Mouse (Mus musculus): ENCODE measurements around the gene Gata5. TPM values are rescaled to one million over a fixed set of nuclear protein-coding genes. Genes with fewer than 3 reads are reported as not detected.
A peak's percentile ranks its signal among the peaks of the same experiment; 100 is the strongest.

Gata5 gene
- polyA plus RNA-seq, 1 experiment from 2014 or later: 5.4 TPM

- Histone ChIP-seq H3K27ac (ENCODE audit: low read length) (no peak overlapping the region), H3K4me1 (ENCODE audit: control insufficient read depth, insufficient read depth, low read length) (0 out of 2 replicates have a peak, but pooled peaks cover 3% of the 10 kb centered on the region), H3K4me2 (replicated peaks; ENCODE audit: low read depth, low read length) (no peak overlapping the region), H3K4me3 (ENCODE audit: low read depth, low read length) (no peak overlapping the region), H3K9ac (replicated peaks; ENCODE audit: low read depth, low read length) (no peak overlapping the region), H3K27me3 (ENCODE audit: control insufficient read depth, insufficient read depth, low read length) (no peaks in the 10 kb centered on the region), H3K9me3 (ENCODE audit: control insufficient read depth, low read depth, low read length) (no peaks in the 10 kb centered on the region), H3K36me3 (ENCODE audit: control insufficient read depth, insufficient read depth, low read length) (no peaks in the 10 kb centered on the region)
- ATAC-seq (ENCODE audit: insufficient number of reproducible peaks, insufficient read depth, low FRiP score, low read depth): no peak
- WGBS: 70% methylated on average over 2 of the region's 2 CpGs
Measured at GRCm38 (mm10) chr2:180306009-180306408, 28.5 kb downstream of the Gata5 start.

DNA sequence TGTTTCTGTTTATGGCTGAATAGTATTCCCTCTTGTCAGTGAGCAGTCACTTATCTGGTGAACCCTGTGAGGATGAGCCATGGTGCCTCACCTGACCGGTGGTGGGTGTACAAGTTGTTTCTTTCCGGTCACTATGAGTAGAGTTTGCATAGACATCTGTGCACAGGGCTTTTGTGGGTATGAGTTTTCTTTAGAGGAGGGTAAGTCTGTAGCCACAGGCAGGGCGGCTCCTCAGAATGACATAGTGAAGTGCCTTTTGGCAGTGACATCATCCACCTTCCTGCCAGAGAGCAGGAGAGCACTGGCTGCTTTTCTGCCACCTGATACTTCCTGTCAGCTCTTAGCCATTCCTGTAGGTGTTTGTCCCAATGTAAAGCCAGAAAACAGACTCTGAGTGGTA, 29.0 kb downstream of the Gata5 start:
- H3K36me3 ChIP-seq (ENCODE audit: control insufficient read depth, insufficient read depth, low read length): no peaks in the 10 kb centered on the region
- H3K27ac ChIP-seq (ENCODE audit: low read length): no peak overlapping the region
- H3K4me1 ChIP-seq (ENCODE audit: control insufficient read depth, insufficient read depth, low read length): 0 out of 2 replicates have a peak, but pooled peaks cover 3% of the 10 kb centered on the region
- no peak overlapping the region for H3K9ac ChIP-seq (replicated peaks; ENCODE audit: low read depth, low read length)
- no peak for ATAC-seq (ENCODE audit: insufficient number of reproducible peaks, insufficient read depth, low FRiP score, low read depth)
- WGBS: 80% methylated on average over 3 of the region's 3 CpGs
- H3K4me2 ChIP-seq (replicated peaks; ENCODE audit: low read depth, low read length): no peak overlapping the region
- no peaks in the 10 kb centered on the region for H3K27me3 ChIP-seq (ENCODE audit: control insufficient read depth, insufficient read depth, low read length)
- no peak overlapping the region for H3K4me3 ChIP-seq (ENCODE audit: low read depth, low read length)
- no peaks in the 10 kb centered on the region for H3K9me3 ChIP-seq (ENCODE audit: control insufficient read depth, low read depth, low read length)

DNA sequence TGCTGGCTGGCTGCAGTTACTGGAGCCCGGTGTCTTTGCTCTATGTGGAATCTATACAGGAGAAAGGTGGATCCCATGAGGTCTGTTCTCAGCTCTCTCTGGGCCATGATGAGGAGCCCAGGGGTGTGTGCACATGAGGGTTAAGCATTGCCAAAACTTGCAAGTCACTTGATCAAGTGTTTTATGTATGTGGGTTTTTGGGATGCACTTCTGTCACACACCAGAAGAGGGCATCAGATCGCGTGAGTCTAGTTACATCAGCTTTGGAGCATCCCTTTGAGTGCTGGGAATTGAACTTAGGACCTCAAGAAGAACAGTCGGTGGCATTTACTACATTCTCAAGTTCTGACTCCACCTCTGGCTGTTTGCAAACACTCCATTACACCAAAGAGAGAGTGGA, 29.9 kb downstream of the Gata5 start:
- Histone ChIP-seq H3K9me3 (ENCODE audit: control insufficient read depth, low read depth, low read length) (no peaks in the 10 kb centered on the region), H3K27ac (ENCODE audit: low read length) (no peak overlapping the region), H3K36me3 (ENCODE audit: control insufficient read depth, insufficient read depth, low read length) (no peaks in the 10 kb centered on the region), H3K9ac (replicated peaks; ENCODE audit: low read depth, low read length) (no peak overlapping the region), H3K27me3 (ENCODE audit: control insufficient read depth, insufficient read depth, low read length) (no peaks in the 10 kb centered on the region), H3K4me2 (replicated peaks; ENCODE audit: low read depth, low read length) (no peak overlapping the region), H3K4me1 (ENCODE audit: control insufficient read depth, insufficient read depth, low read length) (0 out of 2 replicates have a peak, but pooled peaks cover 3% of the 10 kb centered on the region), H3K4me3 (ENCODE audit: low read depth, low read length) (no peak overlapping the region)
- WGBS: 58% methylated on average over 4 of the region's 4 CpGs
- ATAC-seq (ENCODE audit: insufficient number of reproducible peaks, insufficient read depth, low FRiP score, low read depth): no peak

DNA sequence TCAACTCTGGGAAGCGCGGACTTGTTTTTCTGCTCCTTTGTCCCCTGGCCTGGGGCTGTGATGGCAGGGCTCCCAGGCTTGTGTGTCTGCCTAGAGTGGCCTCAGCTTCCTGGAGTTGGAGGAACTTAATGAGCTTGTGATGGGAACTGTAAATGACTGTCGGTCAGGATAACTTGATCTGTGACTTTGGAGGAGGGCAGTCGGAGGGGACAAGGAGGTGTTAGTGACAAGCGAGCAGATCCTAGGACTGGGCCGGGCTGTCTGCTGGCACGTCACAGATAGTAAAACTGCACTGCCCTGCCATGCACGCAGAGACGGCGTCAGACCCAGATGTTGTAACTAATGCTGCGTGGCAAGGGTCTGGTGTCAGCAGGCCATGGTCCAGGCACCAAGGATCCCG, 31.0 kb downstream of the Gata5 start:
- no peak for ATAC-seq (ENCODE audit: insufficient number of reproducible peaks, insufficient read depth, low FRiP score, low read depth)
- H3K27ac ChIP-seq (ENCODE audit: low read length): no peak overlapping the region
- H3K4me1 ChIP-seq (ENCODE audit: control insufficient read depth, insufficient read depth, low read length): 0 out of 2 replicates have a peak, but pooled peaks cover 3% of the 10 kb centered on the region
- H3K36me3 ChIP-seq (ENCODE audit: control insufficient read depth, insufficient read depth, low read length): no peaks in the 10 kb centered on the region
- no peak overlapping the region for H3K4me2 ChIP-seq (replicated peaks; ENCODE audit: low read depth, low read length)
- H3K4me3 ChIP-seq (ENCODE audit: low read depth, low read length): no peak overlapping the region
- H3K9ac ChIP-seq (replicated peaks; ENCODE audit: low read depth, low read length): no peak overlapping the region
- no peaks in the 10 kb centered on the region for H3K27me3 ChIP-seq (ENCODE audit: control insufficient read depth, insufficient read depth, low read length)
- H3K9me3 ChIP-seq (ENCODE audit: control insufficient read depth, low read depth, low read length): no peaks in the 10 kb centered on the region
- WGBS: 75% methylated on average over 12 of the region's 12 CpGs

DNA sequence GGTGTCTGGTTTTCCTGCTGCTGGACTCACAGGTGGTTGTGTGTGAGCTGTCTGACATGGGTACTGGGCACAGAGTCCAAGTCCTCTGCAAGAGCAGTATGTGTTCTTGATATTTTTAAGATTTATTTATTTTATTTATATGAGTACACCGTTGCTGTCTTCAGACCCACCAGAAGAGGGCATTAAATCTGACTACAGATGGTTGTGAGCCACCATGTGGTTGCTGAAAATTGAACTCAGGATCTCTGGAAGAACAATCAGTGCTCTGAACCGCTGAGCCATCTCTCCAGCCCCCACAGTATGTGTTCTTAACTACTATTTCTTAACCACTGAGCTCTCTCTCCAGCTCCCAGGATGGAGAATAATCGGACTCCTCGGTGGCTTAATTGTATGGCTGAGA, 32.3 kb downstream of the Gata5 start:
- no peaks in the 10 kb centered on the region for H3K27me3 ChIP-seq (ENCODE audit: control insufficient read depth, insufficient read depth, low read length)
- H3K4me3 ChIP-seq (ENCODE audit: low read depth, low read length): no peak overlapping the region
- H3K36me3 ChIP-seq (ENCODE audit: control insufficient read depth, insufficient read depth, low read length): no peaks in the 10 kb centered on the region
- H3K9ac ChIP-seq (replicated peaks; ENCODE audit: low read depth, low read length): no peak overlapping the region
- no peak overlapping the region for H3K4me2 ChIP-seq (replicated peaks; ENCODE audit: low read depth, low read length)
- no peak overlapping the region for H3K27ac ChIP-seq (ENCODE audit: low read length)
- H3K9me3 ChIP-seq (ENCODE audit: control insufficient read depth, low read depth, low read length): no peaks in the 10 kb centered on the region
- 0 out of 2 replicates have a peak, but pooled peaks cover 3% of the 10 kb centered on the region for H3K4me1 ChIP-seq (ENCODE audit: control insufficient read depth, insufficient read depth, low read length)
- WGBS: 88% methylated on average over 4 of the region's 4 CpGs
- no peak for ATAC-seq (ENCODE audit: insufficient number of reproducible peaks, insufficient read depth, low FRiP score, low read depth)

DNA sequence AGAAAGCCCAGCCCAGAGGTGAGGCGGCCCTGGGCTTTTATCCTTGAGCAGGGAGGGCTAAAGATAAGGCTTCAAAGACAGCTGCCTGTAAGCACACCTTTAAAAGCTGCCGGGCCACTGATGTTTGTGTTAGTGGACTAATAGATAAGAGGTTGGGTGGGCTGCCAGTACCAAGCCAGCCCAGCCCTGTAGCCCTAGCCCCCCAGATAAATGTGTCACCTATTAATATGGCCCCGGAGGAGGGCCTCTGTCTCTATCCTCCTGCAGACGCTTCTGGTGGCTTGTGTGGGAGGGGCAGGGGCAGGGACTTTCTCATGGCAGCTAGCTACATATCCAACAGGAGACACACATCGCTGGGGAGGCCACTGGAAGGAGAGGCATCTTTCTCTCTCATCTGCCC, 33.7 kb downstream of the Gata5 start:
- Histone ChIP-seq H3K9me3 (ENCODE audit: control insufficient read depth, low read depth, low read length) (no peaks in the 10 kb centered on the region), H3K4me2 (replicated peaks; ENCODE audit: low read depth, low read length) (no peak overlapping the region), H3K4me3 (ENCODE audit: low read depth, low read length) (no peak overlapping the region), H3K36me3 (ENCODE audit: control insufficient read depth, insufficient read depth, low read length) (no peaks in the 10 kb centered on the region), H3K27ac (ENCODE audit: low read length) (no peak overlapping the region), H3K4me1 (ENCODE audit: control insufficient read depth, insufficient read depth, low read length) (no peaks in the 10 kb centered on the region), H3K9ac (replicated peaks; ENCODE audit: low read depth, low read length) (no peak overlapping the region), H3K27me3 (ENCODE audit: control insufficient read depth, insufficient read depth, low read length) (no peaks in the 10 kb centered on the region)
- WGBS: 24% methylated on average over 5 of the region's 5 CpGs
- peak; percentile 86 for ATAC-seq (ENCODE audit: insufficient number of reproducible peaks, insufficient read depth, low FRiP score, low read depth)

DNA sequence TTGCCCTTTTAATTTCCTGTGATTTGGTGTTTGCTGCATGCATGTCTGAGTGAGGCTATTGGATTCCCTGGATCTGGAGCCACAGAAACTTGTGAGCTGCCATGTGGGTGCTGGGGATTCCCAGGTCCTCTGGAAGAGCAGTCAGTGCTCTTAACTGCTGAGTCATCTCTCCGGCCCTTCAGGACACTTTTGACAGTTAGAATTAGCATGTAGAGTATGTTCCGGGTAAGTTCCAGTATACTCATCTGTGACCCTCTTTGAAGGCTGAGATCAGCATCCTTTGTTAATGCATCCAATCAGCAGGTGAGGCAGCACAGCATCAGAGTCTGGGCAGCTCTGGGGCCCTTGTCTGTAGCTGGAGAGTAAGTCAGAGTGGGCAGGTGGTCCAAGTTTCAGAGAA, 34.2 kb downstream of the Gata5 start:
- Histone ChIP-seq H3K4me3 (ENCODE audit: low read depth, low read length) (no peak overlapping the region), H3K36me3 (ENCODE audit: control insufficient read depth, insufficient read depth, low read length) (no peaks in the 10 kb centered on the region), H3K27ac (ENCODE audit: low read length) (no peak overlapping the region; the same call in 1 of the 2 replicates), H3K9ac (replicated peaks; ENCODE audit: low read depth, low read length) (no peak overlapping the region), H3K27me3 (ENCODE audit: control insufficient read depth, insufficient read depth, low read length) (no peaks in the 10 kb centered on the region), H3K4me1 (ENCODE audit: control insufficient read depth, insufficient read depth, low read length) (no peaks in the 10 kb centered on the region), H3K9me3 (ENCODE audit: control insufficient read depth, low read depth, low read length) (no peaks in the 10 kb centered on the region), H3K4me2 (replicated peaks; ENCODE audit: low read depth, low read length) (no peak overlapping the region)
- ATAC-seq (ENCODE audit: insufficient number of reproducible peaks, insufficient read depth, low FRiP score, low read depth): 0 out of 2 replicates have a peak, but pooled peaks have one; percentile 8
- 33% methylated on average over 2 of the region's 2 CpGs for WGBS

- no peaks in the 10 kb centered on the region for H3K36me3 ChIP-seq (ENCODE audit: control insufficient read depth, insufficient read depth, low read length)
- H3K27ac ChIP-seq (ENCODE audit: low read length): no peak overlapping the region
- H3K9ac ChIP-seq (replicated peaks; ENCODE audit: low read depth, low read length): no peak overlapping the region
- H3K9me3 ChIP-seq (ENCODE audit: control insufficient read depth, low read depth, low read length): no peaks in the 10 kb centered on the region
- ATAC-seq (ENCODE audit: insufficient number of reproducible peaks, insufficient read depth, low FRiP score, low read depth): no peak
- no peak overlapping the region for H3K4me3 ChIP-seq (ENCODE audit: low read depth, low read length)
- H3K4me1 ChIP-seq (ENCODE audit: control insufficient read depth, insufficient read depth, low read length): peaks cover 10% of the 10 kb centered on the region; the same call in 1 of the 2 replicates
- no peak overlapping the region for H3K4me2 ChIP-seq (replicated peaks; ENCODE audit: low read depth, low read length)
- no peaks in the 10 kb centered on the region for H3K27me3 ChIP-seq (ENCODE audit: control insufficient read depth, insufficient read depth, low read length)
- WGBS: 67% methylated on average over 8 of the region's 8 CpGs
Measured at GRCm38 (mm10) chr2:180292906-180293305, 41.6 kb downstream of the Gata5 start.

GRCm38 (mm10) chr2:180292026-180292425, 42.5 kb downstream of the Gata5 start:
- H3K27me3 ChIP-seq (ENCODE audit: control insufficient read depth, insufficient read depth, low read length): no peaks in the 10 kb centered on the region
- 42% methylated on average over 4 of the region's 4 CpGs for WGBS
- 0 out of 2 replicates have a peak overlapping the region, but pooled peaks have one; percentile 44 for H3K27ac ChIP-seq (ENCODE audit: low read length)
- H3K4me1 ChIP-seq (ENCODE audit: control insufficient read depth, insufficient read depth, low read length): peaks cover 10% of the 10 kb centered on the region; the same call in 1 of the 2 replicates
- no peak overlapping the region for H3K4me3 ChIP-seq (ENCODE audit: low read depth, low read length)
- no peak for ATAC-seq (ENCODE audit: insufficient number of reproducible peaks, insufficient read depth, low FRiP score, low read depth)
- H3K4me2 ChIP-seq (replicated peaks; ENCODE audit: low read depth, low read length): no peak overlapping the region
- H3K9me3 ChIP-seq (ENCODE audit: control insufficient read depth, low read depth, low read length): no peaks in the 10 kb centered on the region
- no peaks in the 10 kb centered on the region for H3K36me3 ChIP-seq (ENCODE audit: control insufficient read depth, insufficient read depth, low read length)
- H3K9ac ChIP-seq (replicated peaks; ENCODE audit: low read depth, low read length): no peak overlapping the region

All from stomach, embryonic 14.5 days (tissue).